Mouse (Mus musculus) cerebral cortex, adult 2 months (tissue): Measurements from ENCODE around the gene Lrrc8a.

Experiments used
- WGBS: fragments of 180-500 bp; shearing (Covaris S2); methylation state at CpG from one replicate; pipeline ENCODE4 v1.1.7; 2018; 5-methylcytosine and 5-hydroxymethylcytosine counted together

Lrrc8a gene

DNA sequence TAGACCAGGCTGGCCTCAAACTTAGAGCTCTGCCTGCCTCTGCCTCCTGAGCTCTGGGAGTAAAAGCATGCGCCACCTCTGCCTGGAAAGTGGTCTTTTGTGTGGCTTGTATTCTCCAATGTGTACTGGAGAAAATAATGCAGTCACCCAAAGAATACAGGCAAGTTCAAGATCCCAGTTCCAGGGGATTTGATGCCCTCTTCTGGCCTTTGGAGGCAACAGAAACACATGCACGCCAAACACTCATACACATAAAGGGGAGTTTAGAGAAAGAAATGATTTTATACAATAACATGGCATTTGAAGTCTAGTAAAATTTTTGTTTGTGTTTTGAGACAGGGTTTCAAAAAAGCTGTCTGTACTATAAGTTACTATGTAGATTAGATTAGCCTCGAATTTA lies 62.0 kb downstream of the Lrrc8a start:
- 78% methylated on average over 3 of the region's 3 CpGs for WGBS

DNA sequence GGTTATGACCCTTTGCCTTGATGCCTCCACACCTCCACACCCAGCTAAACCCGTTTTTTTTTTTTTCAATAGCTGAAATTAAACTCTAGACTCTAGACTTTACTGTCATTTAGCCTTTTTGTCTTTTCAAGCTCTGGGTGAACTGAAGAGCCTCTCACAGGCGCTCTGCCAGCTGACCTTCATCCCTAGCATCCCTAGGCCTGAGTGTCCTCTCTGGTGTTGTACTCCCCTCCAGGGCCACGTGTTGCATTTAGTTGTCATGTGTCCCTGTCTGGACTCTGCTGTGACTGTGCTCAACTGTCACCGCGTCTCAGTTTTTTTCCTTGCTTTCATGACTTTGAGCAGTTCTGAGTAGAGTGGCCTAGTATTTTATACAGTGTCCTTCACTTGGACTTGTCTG lies 62.5 kb downstream of the Lrrc8a start:
- 88% methylated on average over 5 of the region's 5 CpGs for WGBS

DNA sequence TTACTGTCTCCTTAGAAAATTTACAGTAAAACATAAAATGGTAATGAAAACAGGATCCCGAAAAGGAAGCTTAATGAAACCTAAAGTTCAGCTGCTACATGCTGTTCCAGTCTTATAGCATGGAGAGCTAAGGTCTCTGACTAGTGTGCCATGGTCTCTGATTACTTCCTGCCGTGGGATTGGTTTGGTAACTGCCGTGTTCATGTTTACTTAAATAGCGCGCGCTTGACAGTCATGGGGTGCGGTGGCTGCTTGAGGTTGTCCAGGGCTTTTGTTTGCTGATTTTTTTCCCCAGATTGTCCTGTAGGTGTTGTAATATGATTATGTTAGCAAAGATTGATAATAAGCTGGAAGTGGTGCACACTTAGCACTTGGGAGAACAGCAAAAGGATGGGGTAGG lies 68.6 kb downstream of the Lrrc8a start:
- WGBS: 94% methylated on average over 7 of the region's 7 CpGs

DNA sequence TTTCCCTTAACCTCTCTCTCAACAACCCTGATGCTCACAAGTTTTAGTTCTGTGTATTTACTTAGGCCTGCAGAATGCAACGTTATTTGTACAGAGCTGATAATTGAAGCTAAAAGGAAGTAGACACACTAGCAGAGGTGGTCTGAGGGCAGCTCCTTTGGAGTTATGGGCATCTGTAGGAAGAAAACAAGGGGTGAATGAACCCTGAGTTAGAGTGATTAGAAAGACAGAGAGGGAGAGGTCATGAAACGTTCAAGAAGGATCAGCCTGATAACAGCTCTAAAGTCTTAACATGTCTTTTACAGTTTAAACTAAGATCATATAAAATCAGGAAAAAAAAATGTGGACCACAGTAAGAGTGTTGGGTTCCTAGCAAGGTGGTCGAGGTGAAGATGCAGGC lies 71.8 kb downstream of the Lrrc8a start:
- 91% methylated on average over 3 of the region's 3 CpGs for WGBS

DNA sequence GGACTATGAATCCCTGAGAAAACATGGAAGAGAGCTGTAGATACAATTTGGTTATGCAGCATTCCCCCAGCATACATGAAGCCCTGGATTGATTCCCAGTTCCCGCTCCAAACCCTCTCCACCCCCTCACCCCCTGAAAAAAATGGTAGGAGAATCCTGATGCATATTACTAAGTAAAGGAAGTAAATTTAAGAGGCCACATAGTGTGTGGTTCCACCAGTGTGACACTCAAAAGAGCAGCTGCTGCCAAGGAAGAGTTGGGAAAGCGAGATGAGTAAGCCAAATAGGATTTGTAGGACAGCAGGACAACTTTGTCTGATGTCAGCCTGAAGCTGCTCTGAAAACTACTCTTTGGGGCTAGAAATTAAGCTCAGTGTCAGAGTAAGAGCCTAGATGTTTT lies 74.0 kb downstream of the Lrrc8a start:
- 57% methylated on average over 2 of the region's 2 CpGs for WGBS
